Mouse (Mus musculus) small intestine, adult 2 months (tissue): Measurements from ENCODE around the gene Mthfr. TPM values are rescaled to one million over a fixed set of nuclear protein-coding genes. Genes with fewer than 3 reads are reported as not detected.

Source experiments
- H3K27ac ChIP-seq: fragments of 200-500 bp; 2 replicates; pipeline ENCODE4 v1.5.1; 2012; ENCODE audit warnings: low read depth, low read length, control low read depth, inconsistent platforms; ENCODE audit not compliant: insufficient read depth
- H3K27me3 ChIP-seq: fragments of 200-500 bp; 2 replicates; pipeline ENCODE4 v1.6.1; 2012; ENCODE audit warnings: mild to moderate bottlenecking, moderate library complexity, low read length, inconsistent platforms; ENCODE audit not compliant: control insufficient read depth, insufficient read depth
- H3K36me3 ChIP-seq: fragments of 200-500 bp; 2 replicates; pipeline ENCODE4 v1.6.1; 2012; ENCODE audit warnings: mild to moderate bottlenecking, low read length, control low read depth, inconsistent platforms; ENCODE audit not compliant: control insufficient read depth, insufficient read depth
- H3K4me1 ChIP-seq: fragments of 200-500 bp; 2 replicates; pipeline ENCODE4 v1.6.1; 2012; ENCODE audit warnings: low read length, inconsistent platforms, mixed read lengths; ENCODE audit not compliant: control insufficient read depth, insufficient read depth, insufficient read length
- H3K4me3 ChIP-seq: fragments of 200-500 bp; 2 replicates; pipeline ENCODE4 v1.5.1; 2012; ENCODE audit warnings: low read depth, mild to moderate bottlenecking, control low read depth, inconsistent platforms, low read length, moderate library complexity
- CTCF ChIP-seq: fragments of 200-500 bp; IDR thresholded peaks from 2 replicates; pipeline ENCODE4 v1.5.1; 2012; ENCODE audit warnings: low read depth, mild to moderate bottlenecking, control low read depth, inconsistent platforms, low read length, moderate library complexity, mixed read lengths; ENCODE audit not compliant: insufficient replicate concordance, insufficient read length; ENCODE audit errors: extremely low read depth
- POLR2A ChIP-seq: fragments of 200-500 bp; IDR thresholded peaks from 2 replicates; pipeline ENCODE4 v1.6.1; 2012; ENCODE audit warnings: low read depth, mild to moderate bottlenecking, control low read depth, inconsistent platforms, low read length, moderate library complexity
- WGBS: fragments of 180-500 bp; shearing (Covaris S2); methylation state at CpG from one replicate; pipeline ENCODE4 v1.1.7; 2018; 5-methylcytosine and 5-hydroxymethylcytosine counted together
- polyA plus RNA-seq: library from polyadenylated mRNA; depleted of rRNA; stranded (reverse); fragments of >200 nt; gene quantifications from 2 replicates; pipeline ENCODE4 v1.2.3, GENCODE M21; 2012

Gene Mthfr
- polyA plus RNA-seq, 1 experiment: 8.8 TPM

- H3K27me3 ChIP-seq: no peaks in the 10 kb centered on the region
- no peak for TF ChIP-seq CTCF
- TF ChIP-seq POLR2A: no peak
- H3K27ac ChIP-seq: no peak overlapping the region
- no peaks in the 10 kb centered on the region; the same call in none of the 2 replicates for H3K36me3 ChIP-seq
- no peak overlapping the region for H3K4me3 ChIP-seq
- no peaks in the 10 kb centered on the region for H3K4me1 ChIP-seq
- WGBS: 93% methylated on average over 7 of the region's 7 CpGs
Measured at GRCm38 (mm10) chr4:148029297-148029696, 9.6 kb upstream of the Mthfr start.

DNA sequence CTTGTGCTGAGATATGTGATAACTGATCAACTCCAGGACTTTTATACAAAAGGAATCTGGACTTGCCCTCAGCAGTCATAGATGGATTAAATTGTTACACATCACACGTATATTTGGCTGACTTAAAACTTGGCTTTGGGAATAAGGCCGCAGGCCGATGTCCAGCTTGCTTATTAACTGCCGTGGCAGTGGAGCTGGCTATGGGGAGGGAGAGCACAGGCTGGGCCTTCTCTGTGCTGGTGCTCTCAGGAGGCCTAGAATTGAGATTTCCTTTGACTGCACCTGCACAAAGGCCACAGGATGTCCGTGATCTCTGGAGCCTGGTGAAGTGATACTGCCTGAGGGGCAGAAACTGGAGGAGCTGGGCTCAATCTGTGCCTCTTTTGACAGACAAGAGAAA lies 8.4 kb upstream of the Mthfr start:
- Histone ChIP-seq H3K27ac (no peak overlapping the region), H3K4me3 (no peak overlapping the region), H3K36me3 (no peaks in the 10 kb centered on the region; the same call in 1 of the 2 replicates), H3K27me3 (no peaks in the 10 kb centered on the region), H3K4me1 (no peaks in the 10 kb centered on the region)
- no peak for TF ChIP-seq CTCF
- no peak for TF ChIP-seq POLR2A
- 88% methylated on average over 5 of the region's 5 CpGs for WGBS

DNA sequence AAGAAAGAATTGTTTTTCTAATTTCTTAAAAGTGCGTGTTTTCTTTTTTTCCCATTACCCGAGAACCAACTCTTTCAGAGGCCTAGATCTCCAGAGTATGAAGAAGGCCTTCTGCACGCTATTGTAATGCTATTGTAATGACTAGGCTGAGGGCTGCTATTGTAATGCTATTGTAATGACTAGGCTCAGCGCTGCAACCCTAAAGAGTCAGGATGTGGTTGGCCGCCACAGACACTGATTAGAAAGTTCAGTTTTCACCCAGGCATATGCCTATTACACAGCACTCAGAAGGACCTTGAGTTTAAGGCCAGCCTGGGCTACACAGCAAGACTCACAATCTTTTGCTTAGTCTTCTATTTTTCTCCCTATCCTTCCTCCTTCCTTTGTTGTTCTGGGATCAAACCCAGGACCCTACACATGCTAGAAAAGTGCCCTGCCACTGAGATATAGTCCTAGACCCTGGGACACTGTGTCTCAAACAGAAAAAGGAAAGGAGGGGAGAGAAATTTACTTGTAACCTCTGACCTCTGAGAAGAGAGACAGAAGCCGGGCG lies 4.9 kb upstream of the Mthfr start:
- Histone ChIP-seq H3K27ac (no peak overlapping the region), H3K36me3 (no peaks in the 10 kb centered on the region; the same call in 1 of the 2 replicates), H3K4me3 (no peak overlapping the region), H3K4me1 (no peaks in the 10 kb centered on the region; the same call in 1 of the 2 replicates), H3K27me3 (no peaks in the 10 kb centered on the region)
- TF ChIP-seq CTCF: no peak
- TF ChIP-seq POLR2A: no peak
- WGBS: 88% methylated on average over 7 of the region's 7 CpGs

DNA sequence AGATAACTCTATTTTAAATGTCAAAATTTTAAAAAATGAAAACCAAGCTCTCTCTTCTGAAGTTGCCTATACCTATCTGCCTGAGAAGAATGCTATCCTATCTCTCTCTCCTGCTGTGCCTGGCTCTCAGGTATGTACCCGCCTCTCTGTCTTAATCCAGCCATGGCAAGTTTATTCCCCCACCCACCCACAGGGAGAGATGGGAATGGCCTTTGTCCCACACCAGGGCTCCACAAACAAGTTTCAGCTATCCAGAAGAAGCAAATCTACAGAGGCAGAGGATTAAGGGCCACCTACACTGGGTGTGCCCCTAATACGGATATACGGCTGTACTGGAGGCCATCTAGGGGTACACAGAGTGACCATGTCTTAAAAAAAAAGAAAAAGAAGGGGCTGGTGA lies 3.4 kb upstream of the Mthfr start:
- WGBS: 93% methylated on average over 3 of the region's 3 CpGs
- no peak overlapping the region for H3K27ac ChIP-seq
- peaks cover 6% of the 10 kb centered on the region; the same call in 1 of the 2 replicates for H3K4me1 ChIP-seq
- no peaks in the 10 kb centered on the region for H3K27me3 ChIP-seq
- H3K4me3 ChIP-seq: no peak overlapping the region
- TF ChIP-seq POLR2A (no peak), CTCF (no peak)
- H3K36me3 ChIP-seq: no peaks in the 10 kb centered on the region

GRCm38 (mm10) chr4:148038079-148038599 lies 738 bp upstream of the Mthfr start:
- 4% methylated on average over 26 of the region's 26 CpGs for WGBS
- Histone ChIP-seq H3K4me1 (peaks cover 12% of the 10 kb centered on the region; the same call in 1 of the 2 replicates), H3K27ac (peak overlapping the region; percentile 81), H3K36me3 (no peaks in the 10 kb centered on the region), H3K4me3 (peak overlapping the region; percentile 90), H3K27me3 (no peaks in the 10 kb centered on the region)
- TF ChIP-seq CTCF: no peak
- TF ChIP-seq POLR2A: no peak

DNA sequence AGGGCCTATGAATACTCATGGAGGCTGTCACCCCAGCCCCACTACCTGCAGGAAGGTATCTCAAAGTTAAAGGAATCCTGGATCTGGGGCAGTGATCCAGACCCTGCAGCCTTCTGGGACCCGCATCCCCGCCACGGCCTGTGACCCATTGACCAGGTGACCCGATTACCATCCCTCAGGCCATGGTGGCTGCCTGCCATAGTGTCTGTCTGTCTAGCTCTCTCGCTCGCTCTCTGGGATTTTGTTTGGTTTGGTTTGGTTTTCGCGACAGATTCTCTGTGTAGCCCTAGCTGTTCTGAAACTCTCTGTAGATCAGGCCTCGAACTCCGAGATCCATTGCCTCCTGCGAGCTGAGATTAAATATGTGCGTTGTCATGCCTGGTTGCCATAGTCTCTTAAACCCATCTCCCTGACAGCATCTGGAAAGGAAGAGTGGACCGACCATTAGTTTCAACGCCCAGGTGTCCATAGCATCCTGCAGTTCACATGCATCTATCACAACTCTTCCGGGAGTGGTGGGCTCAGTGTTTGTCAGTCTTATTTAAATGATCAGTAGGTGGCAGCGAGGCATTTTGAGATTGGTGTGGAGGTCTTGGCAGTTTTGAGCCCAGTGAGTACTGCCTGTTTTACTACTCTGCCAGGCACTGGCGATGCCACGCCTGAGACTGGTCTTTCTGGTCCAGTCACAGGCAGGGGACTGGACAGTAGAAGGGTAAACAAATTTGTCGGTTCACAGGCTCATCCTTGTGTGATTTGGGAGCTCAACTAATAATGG lies 564 bp downstream of the Mthfr start:
- WGBS: 12% methylated on average over 19 of the region's 19 CpGs
- no peaks in the 10 kb centered on the region for H3K36me3 ChIP-seq
- no peaks in the 10 kb centered on the region for H3K27me3 ChIP-seq
- H3K27ac ChIP-seq: peak overlapping the region; percentile 46
- TF ChIP-seq POLR2A (no peak), CTCF (no peak)
- H3K4me3 ChIP-seq: peak overlapping the region; percentile 90
- peaks cover 12% of the 10 kb centered on the region; the same call in 1 of the 2 replicates for H3K4me1 ChIP-seq

GRCm38 (mm10) chr4:148040029-148040830 lies 1.4 kb downstream of the Mthfr start:
- Histone ChIP-seq H3K27ac (no peak overlapping the region), H3K36me3 (no peaks in the 10 kb centered on the region), H3K27me3 (no peaks in the 10 kb centered on the region), H3K4me1 (peaks cover 12% of the 10 kb centered on the region; the same call in 1 of the 2 replicates), H3K4me3 (no peak overlapping the region)
- WGBS: 65% methylated on average over 15 of the region's 15 CpGs
- no peak for TF ChIP-seq CTCF
- TF ChIP-seq POLR2A: no peak
